13 mouse cellular contexts compared by ENCODE assay signal in the genomic region with DNA sequence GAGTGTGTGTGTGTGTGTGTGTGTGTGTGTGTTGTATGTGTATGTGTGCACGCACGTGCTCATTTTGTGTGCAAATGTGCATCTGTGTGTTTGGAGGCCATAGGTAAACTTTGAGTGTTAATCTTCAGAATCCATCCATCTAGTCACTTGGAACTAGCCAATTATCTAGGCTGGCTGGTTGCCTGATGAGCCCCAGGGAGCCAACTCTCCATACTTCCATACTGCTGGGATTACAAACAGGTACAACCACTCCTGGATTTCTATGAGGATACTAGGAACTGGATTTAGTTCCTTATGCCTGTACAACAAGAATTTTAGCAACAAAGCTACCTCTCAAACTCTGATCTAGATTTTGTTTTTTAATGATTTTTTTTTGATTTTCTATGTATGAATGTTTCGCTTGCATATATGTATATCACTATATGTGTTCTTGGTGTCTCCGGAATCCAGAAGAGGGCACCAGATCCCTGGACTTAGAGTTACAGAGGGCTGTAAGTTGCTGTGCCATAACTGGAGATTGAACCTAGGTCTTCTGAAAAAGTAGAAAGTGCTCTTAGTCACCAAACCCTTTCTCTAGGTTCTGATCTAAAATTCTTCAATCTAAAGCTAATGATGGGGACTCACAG. TPM values are rescaled to one million over a fixed set of nuclear protein-coding genes. Genes with fewer than 3 reads are reported as not detected.
DNase-seq lines count a peak whose midpoint lies in the region; ATAC-seq lines count a peak whose summit lies in the region.
"Had no signal": no experiment of that assay in that cellular context is flagged by ENCODE, and none has a peak within 500 bp of the region (broad histone marks: within the 10 kb centered on the region; RNA-seq: fewer than 3 reads in every experiment).

No protein-coding gene starts in this region.

- no peak overlapping the region for H3K9ac ChIP-seq in intestine, embryonic 14.5 days (ENCODE audit: low read length)
- no peak overlapping the region for H3K9ac ChIP-seq in intestine, embryonic 16.5 days (ENCODE audit: low read depth, low read length)
- H3K9ac ChIP-seq in midbrain, embryonic 11.5 days (ENCODE audit: low read length) = no peak overlapping the region
- H3K9ac ChIP-seq in midbrain, embryonic 13.5 days (replicated peaks) = no peak overlapping the region
- H3K9ac ChIP-seq: hindbrain, embryonic 13.5 days; lung, embryonic 15.5 days had no signal

- H3K9me3 ChIP-seq in intestine, embryonic 14.5 days (ENCODE audit: control insufficient read depth, low read length) = no peaks in the 10 kb centered on the region
- H3K9me3 ChIP-seq in intestine, embryonic 16.5 days (ENCODE audit: control insufficient read depth, low read length) = no peaks in the 10 kb centered on the region
- H3K9me3 ChIP-seq in midbrain, embryonic 11.5 days (ENCODE audit: control insufficient read depth, low read length) = no peaks in the 10 kb centered on the region
- no peaks in the 10 kb centered on the region for H3K9me3 ChIP-seq in midbrain, embryonic 13.5 days
- H3K9me3 ChIP-seq: hindbrain, embryonic 13.5 days; lung, embryonic 15.5 days had no signal

- 93% methylated on average over 4 of the region's 4 CpGs for WGBS in intestine, embryonic 14.5 days
- 95% methylated on average over 4 of the region's 4 CpGs for WGBS in intestine, embryonic 16.5 days
- WGBS in midbrain, embryonic 11.5 days = 94% methylated on average over 4 of the region's 4 CpGs
- WGBS in midbrain, embryonic 13.5 days = 91% methylated on average over 4 of the region's 4 CpGs

- ATAC-seq in intestine, embryonic 14.5 days (replicated peaks; ENCODE audit: low FRiP score, low TSS enrichment, low read depth) = no peak
- no peak for ATAC-seq in intestine, embryonic 16.5 days
- no peak for ATAC-seq in midbrain, embryonic 11.5 days (ENCODE audit: low FRiP score)
- ATAC-seq in midbrain, embryonic 13.5 days = no peak

- H3K4me3 ChIP-seq in intestine, embryonic 14.5 days (ENCODE audit: low read depth, low read length) = no peak overlapping the region
- no peak overlapping the region for H3K4me3 ChIP-seq in intestine, embryonic 16.5 days (ENCODE audit: low read length)
- H3K4me3 ChIP-seq in midbrain, embryonic 11.5 days (ENCODE audit: low read depth, low read length) = no peak overlapping the region
- H3K4me3 ChIP-seq in midbrain, embryonic 13.5 days (replicated peaks) = no peak overlapping the region
- H3K4me3 ChIP-seq: hindbrain, embryonic 13.5 days; lung, embryonic 15.5 days had no signal

- H3K4me1 ChIP-seq in intestine, embryonic 14.5 days (replicated peaks; ENCODE audit: control insufficient read depth, insufficient read depth, low read length) = no peaks in the 10 kb centered on the region
- no peaks in the 10 kb centered on the region for H3K4me1 ChIP-seq in intestine, embryonic 16.5 days (ENCODE audit: control insufficient read depth, insufficient read depth, low read length)
- H3K4me1 ChIP-seq in midbrain, embryonic 11.5 days (ENCODE audit: control insufficient read depth, insufficient read depth, low read length) = no peaks in the 10 kb centered on the region
- no peaks in the 10 kb centered on the region for H3K4me1 ChIP-seq in midbrain, embryonic 13.5 days (replicated peaks)
- H3K4me1 ChIP-seq: lung, embryonic 15.5 days had no signal

- H3K36me3 ChIP-seq in intestine, embryonic 14.5 days (ENCODE audit: control insufficient read depth, insufficient read depth, low read length) = no peaks in the 10 kb centered on the region
- H3K36me3 ChIP-seq in intestine, embryonic 16.5 days (ENCODE audit: control insufficient read depth, insufficient read depth, low read length) = no peaks in the 10 kb centered on the region
- no peaks in the 10 kb centered on the region for H3K36me3 ChIP-seq in midbrain, embryonic 11.5 days (ENCODE audit: control insufficient read depth, insufficient read depth, low read length)
- H3K36me3 ChIP-seq in midbrain, embryonic 13.5 days = no peaks in the 10 kb centered on the region
- H3K36me3 ChIP-seq: hindbrain, embryonic 13.5 days; lung, embryonic 15.5 days had no signal

- no peaks in the 10 kb centered on the region for H3K27me3 ChIP-seq in intestine, embryonic 14.5 days (replicated peaks; ENCODE audit: control insufficient read depth, insufficient read depth, low read length)
- H3K27me3 ChIP-seq in intestine, embryonic 16.5 days (replicated peaks; ENCODE audit: control insufficient read depth, insufficient read depth, low read length) = no peaks in the 10 kb centered on the region
- H3K27me3 ChIP-seq in midbrain, embryonic 11.5 days (ENCODE audit: control insufficient read depth, insufficient read depth, low read length) = no peaks in the 10 kb centered on the region
- no peaks in the 10 kb centered on the region; the same call in 1 of the 2 replicates for H3K27me3 ChIP-seq in midbrain, embryonic 13.5 days
- H3K27me3 ChIP-seq: lung, embryonic 15.5 days had no signal

- DNase-seq in cerebellum, postnatal 14 days = peak; percentile 51 to 52
- no peak for DNase-seq in cerebellum, adult 9-11 months
- peak; percentile 20 for DNase-seq in intestine, embryonic 14.5 days (ENCODE audit: low spot score)
- DNase-seq in midbrain, embryonic 11.5 days (ENCODE audit: low spot score, missing footprints) = peak; percentile 66
- peak; percentile 60 for DNase-seq in gonadal fat pad, adult 2 months (ENCODE audit: low read depth)
- no peak for DNase-seq in gastrocnemius, adult 8-10 months (ENCODE audit: low spot score in 2 of 2)
- DNase-seq: cerebellum, adult 2 months; thymus, postnatal 14 days had no signal

- no peak overlapping the region for H3K4me2 ChIP-seq in intestine, embryonic 14.5 days (ENCODE audit: low read length)
- H3K4me2 ChIP-seq in intestine, embryonic 16.5 days (ENCODE audit: low read depth, low read length) = no peak overlapping the region
- no peak overlapping the region for H3K4me2 ChIP-seq in midbrain, embryonic 11.5 days
- no peak overlapping the region for H3K4me2 ChIP-seq in midbrain, embryonic 13.5 days (replicated peaks)
- H3K4me2 ChIP-seq: heart, embryonic 11.5 days; hindbrain, embryonic 13.5 days; lung, embryonic 15.5 days had no signal

- H3K27ac ChIP-seq in intestine, embryonic 14.5 days (ENCODE audit: low read depth) = no peak overlapping the region
- no peak overlapping the region for H3K27ac ChIP-seq in intestine, embryonic 16.5 days (ENCODE audit: low read length)
- H3K27ac ChIP-seq in midbrain, embryonic 11.5 days (ENCODE audit: low read depth, low read length) = no peak overlapping the region
- no peak overlapping the region for H3K27ac ChIP-seq in midbrain, embryonic 13.5 days
- H3K27ac ChIP-seq: hindbrain, embryonic 13.5 days; lung, embryonic 15.5 days had no signal

RNA-seq across cellular contexts. Expression of a gene that starts 32.4 kb away (rescaled TPM):
- 39.0 and 39.1 TPM in 2 replicates for polyA plus RNA-seq in intestine, embryonic 14.5 days (2014; fragmentation: Nextera tagmentation; extraction: Ambion mirVana)
- polyA plus RNA-seq in intestine, embryonic 16.5 days (2015; fragmentation: Nextera tagmentation; extraction: Ambion mirVana) = 41.1 and 42.5 TPM in 2 replicates
- 37.4 and 43.1 TPM in 2 replicates for polyA plus RNA-seq in midbrain, embryonic 11.5 days (2014; fragmentation: Nextera tagmentation; extraction: Ambion mirVana)
- 38.5 and 39.8 TPM in 2 replicates for polyA plus RNA-seq in midbrain, embryonic 13.5 days (2015; fragmentation: Nextera tagmentation; extraction: Ambion mirVana)
- polyA plus RNA-seq in gonadal fat pad, adult 2 months (2012; rRNA removed) = 10.4 and 10.9 TPM in 2 replicates
- 1 to 10 TPM; 2.9 to 4.6 (median 3.6) TPM for total RNA-seq in gastrocnemius, adult 8-10 months (2022)

Comparison
In these comparisons a context has a peak if more than half of its experiments do, and no peak if none do; other contexts are left out.
1. DNase-seq: peak in cerebellum, postnatal 14 days (2 of 2), intestine, embryonic 14.5 days (single experiment), midbrain, embryonic 11.5 days (single experiment) and gonadal fat pad, adult 2 months (single experiment); none in cerebellum, adult 9-11 months (single experiment) and gastrocnemius, adult 8-10 months (0 of 2).